Mouse (Mus musculus): ENCODE data around the gene Cx3cl1.

The Cx3cl1 gene

DNA sequence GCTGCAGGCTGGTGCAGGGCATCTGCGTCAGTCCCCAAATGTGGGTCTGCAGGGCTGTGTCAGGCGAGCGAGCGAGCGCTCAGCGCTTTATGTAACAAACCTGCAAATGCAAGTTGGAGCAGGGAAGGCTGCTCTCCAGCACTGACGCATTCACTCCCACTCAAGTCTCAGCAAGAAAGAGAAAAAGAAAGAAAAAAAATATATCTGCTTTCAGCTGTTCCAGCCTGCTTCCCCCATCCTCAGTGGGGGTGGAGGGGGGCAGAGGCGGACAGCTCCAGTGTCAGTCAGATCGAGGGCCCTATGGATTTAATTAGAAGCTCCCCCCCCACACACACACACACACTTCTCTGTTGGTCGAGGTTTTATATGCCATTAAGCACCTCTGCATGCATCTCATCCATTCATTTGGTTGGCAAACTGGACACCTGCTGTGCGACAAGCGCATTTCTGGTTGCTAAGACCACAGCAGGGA is 1.9 kb downstream of the Cx3cl1 start:
- no peak for DNase-seq (ENCODE audit: extremely low spot score, low spot score)

DNA sequence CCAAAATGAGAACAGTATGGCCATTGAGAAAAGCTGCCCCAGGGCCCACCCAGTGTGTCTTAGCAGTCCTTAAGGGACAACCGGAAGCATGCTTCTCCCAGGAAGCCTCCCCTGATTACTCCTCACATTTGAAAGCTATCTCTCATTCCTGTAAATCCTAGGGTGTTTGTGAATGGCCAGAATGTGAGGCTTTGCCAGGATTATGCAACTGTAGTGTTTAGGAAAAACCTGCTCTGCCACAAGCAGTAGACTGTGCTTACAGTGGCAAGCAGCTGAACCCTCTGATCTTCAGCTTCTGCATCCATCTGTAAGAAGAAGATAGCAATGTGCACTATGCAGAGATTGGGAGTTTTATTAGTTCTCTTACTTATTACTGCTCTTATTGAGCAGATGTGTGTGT is 2.8 kb downstream of the Cx3cl1 start:
- DNase-seq (ENCODE audit: extremely low spot score, low spot score), result no peak

DNA sequence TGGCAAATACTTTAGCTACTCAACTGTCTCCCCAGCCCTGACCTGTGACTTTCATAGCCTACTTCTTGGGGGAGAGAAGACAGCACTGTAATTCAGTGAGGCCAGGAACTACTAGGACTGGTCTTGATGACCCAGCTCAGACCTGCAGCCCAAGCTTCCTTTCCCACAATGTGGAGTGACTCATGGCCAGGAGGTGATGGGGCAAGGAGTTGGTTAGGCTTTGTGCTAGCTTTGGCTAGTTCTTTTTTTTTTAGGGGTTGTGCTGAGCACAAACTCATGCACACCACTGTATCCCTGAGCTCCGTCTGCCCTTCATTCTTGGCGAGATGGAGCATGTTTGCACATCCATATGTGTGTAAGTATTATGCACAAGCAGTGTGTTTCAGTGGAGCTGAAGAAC is 4.5 kb downstream of the Cx3cl1 start:
- DNase-seq (ENCODE audit: extremely low spot score, low spot score), result no peak

DNA sequence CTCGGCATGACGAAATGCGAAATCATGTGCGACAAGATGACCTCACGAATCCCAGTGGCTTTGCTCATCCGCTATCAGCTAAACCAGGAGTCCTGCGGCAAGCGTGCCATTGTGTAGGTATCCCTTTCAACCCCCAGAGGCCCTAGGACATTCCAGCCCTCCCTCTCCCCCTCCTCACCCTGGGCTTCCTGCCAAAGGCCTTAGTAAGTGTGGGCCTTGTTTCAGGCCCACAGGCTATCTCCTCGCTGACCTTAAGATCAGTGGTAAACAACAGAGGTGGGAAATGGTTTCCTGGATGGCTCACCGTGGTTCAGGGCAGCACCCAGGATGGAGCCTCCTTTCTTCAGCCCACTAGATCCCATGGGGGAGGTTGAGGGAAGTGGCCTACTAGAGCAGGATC is 6.2 kb downstream of the Cx3cl1 start:
- DNase-seq (ENCODE audit: extremely low spot score, low spot score), result no peak

DNA sequence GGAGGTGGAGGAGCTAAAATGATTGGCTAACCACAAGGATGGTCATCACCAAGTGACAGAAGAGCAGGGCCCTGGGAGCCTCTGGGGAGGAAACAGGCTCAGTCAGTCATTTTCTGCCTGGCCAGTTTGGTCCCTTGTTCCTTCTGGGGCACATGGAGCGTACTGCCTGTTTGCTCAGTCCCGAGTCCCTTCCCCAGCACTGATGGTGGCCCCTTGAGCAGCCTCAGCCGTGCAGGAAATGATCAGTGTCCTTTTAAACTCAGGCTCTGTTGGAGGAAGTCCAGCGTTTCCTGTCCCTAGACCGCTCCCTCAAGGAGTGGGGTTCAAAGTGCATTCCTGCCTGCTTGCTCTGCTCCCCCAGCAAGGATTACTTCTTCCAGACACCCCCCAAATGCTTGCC is 6.7 kb downstream of the Cx3cl1 start:
- DNase-seq (ENCODE audit: extremely low spot score, low spot score), result no peak

DNA sequence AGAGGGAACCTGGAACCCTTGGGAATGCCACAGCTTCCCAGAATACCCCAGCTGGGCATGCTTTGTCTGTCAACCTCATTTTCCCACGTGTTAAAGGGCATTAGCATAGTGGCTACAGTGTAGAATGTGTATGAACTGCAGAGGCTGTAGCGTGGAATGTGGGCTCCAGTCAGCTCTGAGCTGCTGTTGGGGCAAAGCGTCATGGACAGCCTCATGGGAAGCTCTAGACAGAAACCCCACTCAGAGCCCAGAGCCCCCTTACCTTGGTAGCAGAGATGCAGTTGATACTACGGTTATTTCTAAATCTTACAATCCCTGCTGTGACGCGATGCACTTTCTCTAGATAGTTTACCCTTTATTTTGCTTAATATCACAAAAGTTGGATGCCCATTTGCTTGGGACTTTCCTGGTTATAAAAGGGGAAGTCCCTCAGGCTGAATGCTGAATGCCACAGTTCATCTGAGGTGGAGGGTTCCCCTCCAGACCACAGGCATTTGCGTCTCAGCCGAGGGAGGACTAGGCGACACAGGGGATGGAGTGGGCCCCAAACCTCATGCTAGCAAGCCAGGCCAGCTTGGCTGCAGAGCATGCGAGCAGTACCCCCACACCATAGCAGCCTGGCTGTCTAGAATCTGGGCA is 7.2 kb downstream of the Cx3cl1 start:
- no peak for DNase-seq (ENCODE audit: extremely low spot score, low spot score)

DNA sequence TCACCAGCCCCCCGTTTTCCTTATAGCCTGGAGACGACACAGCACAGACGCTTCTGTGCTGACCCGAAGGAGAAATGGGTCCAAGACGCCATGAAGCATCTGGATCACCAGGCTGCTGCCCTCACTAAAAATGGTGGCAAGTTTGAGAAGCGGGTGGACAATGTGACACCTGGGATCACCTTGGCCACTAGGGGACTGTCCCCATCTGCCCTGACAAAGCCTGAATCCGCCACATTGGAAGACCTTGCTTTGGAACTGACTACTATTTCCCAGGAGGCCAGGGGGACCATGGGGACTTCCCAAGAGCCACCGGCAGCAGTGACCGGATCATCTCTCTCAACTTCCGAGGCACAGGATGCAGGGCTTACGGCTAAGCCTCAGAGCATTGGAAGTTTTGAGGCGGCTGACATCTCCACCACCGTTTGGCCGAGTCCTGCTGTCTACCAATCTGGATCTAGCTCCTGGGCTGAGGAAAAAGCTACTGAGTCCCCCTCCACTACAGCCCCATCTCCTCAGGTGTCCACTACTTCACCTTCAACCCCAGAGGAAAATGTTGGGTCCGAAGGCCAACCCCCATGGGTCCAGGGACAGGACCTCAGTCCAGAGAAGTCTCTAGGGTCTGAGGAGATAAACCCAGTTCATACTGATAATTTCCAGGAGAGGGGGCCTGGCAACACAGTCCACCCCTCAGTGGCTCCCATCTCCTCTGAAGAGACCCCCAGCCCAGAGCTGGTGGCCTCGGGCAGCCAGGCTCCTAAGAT is 7.9 kb downstream of the Cx3cl1 start:
- DNase-seq (ENCODE audit: extremely low spot score, low spot score), result no peak

DNA sequence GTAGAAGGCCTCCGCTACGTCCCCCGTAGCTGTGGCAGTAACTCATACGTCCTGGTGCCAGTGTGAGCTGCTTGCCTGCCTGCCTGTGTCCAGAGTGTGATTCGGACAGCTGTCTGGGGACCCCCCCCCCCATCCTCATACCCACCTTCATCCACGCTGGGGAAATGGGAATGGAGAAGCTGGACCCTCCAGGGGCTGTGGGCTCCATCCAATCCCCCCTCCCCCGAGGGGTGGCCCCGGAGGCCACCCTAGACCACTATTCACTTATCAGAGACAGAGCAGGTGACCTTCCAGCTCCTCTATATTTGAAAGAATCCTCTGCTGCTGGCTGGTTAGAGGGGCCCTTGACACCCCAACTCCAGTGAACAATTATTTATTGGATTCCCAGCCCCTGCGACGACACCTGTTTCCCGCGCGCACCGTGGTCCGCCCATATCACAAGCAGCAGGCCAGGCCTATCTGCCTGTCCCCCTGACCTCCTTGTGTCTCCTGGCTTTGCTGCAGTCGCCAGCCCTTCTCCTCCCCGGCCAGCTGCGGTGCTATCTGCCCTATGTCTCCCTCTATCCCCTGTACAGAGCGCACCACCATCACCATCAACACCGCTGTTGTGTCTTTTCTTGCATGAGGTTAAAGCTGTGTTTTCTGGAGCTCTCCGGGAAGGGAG is 8.8 kb downstream of the Cx3cl1 start:
- DNase-seq (ENCODE audit: extremely low spot score, low spot score), result no peak

DNA sequence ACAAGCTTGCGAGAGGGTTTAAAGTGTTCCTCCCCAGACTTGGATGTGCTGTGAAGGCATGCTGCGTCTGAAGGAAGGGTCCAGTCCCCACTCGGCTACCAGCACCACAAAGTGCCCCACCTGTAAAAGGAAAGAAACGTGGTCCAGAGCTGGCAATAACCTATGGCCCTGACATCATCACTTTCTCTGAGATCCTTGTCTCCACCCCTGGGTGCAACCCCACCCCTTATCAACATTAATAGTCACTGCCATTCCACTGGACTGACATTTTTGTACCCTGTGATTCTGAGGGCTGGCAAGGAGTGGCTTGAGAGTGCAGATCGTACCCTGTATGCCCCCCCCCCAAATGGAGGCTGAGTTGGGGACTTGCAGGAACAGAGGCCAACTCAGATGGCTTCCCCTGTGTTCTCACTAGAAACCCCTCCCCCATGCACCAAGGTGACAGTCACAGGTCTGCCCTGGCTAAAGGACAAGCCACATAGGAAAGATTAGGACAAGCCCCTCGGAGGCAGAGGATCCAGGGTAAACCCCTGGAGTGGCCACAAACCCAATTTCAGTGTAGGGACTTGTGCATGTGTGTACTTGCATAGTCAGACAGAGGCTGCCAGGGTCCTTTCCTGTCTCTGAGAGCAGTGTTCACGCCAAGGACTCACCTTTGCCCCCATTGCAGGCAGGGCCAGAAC is 9.5 kb downstream of the Cx3cl1 start:
- no peak for DNase-seq (ENCODE audit: extremely low spot score, low spot score)

DNA sequence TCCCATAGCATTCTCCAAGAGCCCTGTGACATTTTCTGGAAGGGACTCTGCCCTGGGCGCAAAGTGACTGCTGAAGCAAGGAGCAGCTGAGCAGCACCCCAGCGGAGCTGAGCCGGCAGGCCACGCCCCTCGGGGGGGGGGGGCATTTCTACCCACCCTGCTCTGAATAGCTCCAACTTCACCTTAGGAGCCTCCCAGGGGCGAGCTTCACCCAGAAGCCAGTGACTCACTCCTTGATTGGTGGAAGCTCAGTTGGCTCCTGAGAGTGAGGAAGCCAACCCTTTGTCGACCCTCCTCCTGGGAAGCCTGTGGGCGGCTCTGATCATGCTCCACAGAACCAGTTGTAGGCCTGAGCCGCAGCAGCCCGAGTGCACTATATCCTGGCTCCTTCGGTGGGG is 10.0 kb downstream of the Cx3cl1 start:
- peak; percentile 21 for DNase-seq (ENCODE audit: extremely low spot score, low spot score)

DNA sequence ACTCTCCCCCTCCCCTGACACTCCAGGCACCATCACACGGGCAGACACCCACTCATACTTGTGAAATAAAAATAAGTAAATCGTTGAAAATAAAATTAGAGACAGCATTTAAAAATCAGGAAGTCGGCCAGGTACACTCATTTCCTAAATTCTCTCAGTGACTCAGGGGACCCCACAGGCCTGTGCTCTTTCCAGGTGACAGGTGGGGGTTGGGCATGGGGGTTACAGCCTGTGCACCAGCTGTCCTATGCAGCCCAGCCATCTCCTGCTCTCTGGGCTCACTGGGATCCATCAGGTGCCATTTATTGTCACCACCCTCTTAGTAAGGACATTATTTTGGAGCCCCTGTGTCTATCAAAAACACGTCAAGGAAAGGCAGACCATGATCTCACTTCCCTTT is 12.1 kb downstream of the Cx3cl1 start:
- no peak for DNase-seq (ENCODE audit: extremely low spot score, low spot score)

DNA sequence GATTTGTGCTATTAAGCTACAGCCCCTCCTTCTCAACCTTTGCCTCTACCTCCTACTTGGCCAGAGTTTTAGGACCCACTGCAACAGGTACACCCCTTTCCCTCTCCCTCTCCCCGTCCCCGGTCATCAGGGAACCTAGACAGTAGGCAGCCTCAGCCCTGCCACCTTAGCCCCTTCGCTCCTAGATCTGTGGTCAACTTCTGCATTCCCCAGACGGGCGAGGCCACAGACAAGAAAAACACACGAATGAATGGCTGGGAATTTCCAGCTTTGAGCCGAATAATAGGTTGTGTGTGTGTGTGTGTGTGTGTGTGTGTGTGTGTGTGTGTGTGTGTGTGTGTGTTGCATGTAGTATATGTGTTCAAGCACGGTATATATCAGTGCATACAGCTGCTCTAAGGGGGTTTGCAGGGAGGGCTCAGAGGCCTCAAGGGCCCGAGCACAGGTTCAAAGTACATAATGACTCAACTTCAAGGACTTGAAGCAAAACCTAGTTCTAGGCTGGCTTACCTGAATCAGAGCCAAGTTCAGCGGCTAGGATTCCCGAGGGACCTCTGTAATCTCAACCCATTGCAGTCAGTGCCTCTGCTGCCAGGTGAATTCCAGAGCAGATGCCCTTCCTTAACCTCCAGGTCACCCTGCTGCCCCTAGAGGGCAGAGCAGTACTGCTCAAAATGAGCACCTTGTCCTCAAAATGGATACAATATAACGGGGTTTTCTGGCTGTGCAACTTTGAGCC is 13.6 kb downstream of the Cx3cl1 start:
- DNase-seq (ENCODE audit: extremely low spot score, low spot score), result no peak

DNA sequence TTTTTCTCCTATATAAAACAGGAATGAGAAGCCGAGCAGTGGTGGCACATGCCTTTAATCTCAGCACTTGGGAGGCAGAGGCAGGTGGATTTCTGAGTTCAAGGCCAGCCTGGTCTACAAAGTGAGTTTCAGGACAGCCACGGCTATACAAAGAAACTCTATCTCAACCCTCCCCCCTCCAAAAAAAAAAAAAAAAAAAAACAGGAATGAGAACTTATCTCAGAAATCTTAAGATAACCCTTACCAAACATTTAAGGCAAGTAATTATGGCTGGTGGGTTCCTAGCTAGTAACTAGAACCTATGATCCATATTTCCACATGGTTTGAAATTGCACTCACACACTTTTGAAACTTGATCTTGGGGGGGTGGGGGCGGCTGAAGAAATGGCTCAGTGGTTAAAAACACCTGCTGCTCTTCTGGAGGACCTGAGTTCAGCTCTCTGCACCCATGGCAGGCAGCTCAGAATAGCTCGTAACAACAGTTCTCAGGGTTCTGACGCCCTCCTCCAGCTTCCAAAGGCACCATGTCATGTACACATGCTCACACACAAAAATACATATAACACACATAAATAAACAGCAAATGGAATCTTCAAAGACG is 14.3 kb downstream of the Cx3cl1 start:
- DNase-seq (ENCODE audit: extremely low spot score, low spot score), result no peak

DNA sequence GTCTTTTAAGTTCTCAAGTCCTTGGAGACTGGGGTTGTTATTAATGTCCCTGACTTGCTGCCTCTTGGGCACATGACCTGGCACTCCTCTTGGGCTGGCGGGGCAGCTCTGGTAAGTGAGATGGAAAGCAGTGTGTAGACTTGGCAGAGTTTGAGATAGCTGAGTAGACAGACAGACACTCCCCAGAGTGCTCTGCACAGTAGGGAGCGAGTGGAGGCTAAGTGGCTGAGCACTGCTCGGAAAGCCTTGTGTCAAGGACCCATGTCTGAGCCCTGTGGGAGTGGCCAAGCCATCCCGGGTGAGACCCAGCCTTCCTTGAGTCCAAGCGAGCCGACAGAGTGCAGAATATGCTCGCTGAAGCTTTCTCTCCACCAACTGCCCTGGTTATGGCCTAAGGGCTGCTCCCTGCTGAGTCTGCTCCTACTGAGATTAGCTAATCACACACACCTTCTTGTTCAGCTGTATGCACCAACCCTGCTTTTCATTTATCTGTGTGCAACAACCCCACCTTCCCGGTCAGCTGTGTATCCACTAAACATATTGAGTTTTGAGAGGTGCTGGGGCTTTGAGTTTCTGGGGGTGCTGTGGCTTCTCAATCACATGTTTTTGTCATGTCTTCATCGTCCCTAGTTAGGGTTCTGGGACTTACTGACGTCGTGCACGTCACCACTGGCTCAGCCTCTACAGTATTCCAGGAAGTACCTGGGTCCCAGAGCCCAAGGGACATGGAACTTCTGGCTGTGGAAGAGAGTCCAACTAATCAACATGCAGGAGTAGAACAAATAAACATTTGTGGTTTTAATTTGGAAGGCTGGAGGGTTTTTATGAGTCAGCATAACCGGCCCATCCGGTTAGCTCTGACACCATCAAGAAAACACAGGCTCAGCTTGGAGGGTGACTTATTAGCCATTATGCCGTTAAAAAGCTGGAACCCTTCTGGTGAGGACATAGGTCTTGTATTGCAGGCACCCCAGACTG is 16.0 kb downstream of the Cx3cl1 start:
- no peak for DNase-seq (ENCODE audit: extremely low spot score, low spot score)

DNA sequence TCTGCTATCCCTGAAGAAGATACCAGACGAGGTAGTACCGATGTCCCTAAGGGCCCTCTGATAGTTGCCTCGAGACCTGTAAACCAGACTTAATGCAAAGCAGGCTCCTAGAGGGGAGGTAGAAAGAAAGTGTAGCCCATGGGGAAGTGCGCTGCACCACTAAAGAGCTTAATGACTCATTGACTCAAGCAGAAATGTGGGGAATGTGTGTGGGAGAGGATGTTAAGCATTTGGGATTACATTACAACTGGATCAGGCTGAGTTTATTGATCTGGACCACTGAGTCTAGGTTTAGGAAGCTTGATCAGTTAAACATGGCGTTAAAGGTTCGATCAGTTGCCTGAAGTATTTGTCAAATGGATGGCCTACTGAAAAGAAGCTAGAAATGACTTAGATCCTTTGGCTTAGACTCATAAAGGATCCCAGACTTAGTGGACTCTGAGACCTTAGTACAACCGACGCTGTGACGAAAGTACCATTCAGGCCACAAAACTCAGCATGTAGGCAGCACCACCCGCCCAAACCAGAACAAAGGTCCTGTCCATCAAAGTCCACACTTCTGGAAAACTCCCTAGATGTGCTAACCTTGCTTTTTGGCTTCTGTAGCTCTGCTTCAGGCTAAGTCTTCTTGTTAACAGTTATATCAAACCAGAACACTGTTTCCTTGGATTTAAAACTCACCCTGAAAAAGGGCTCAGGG is 17.6 kb downstream of the Cx3cl1 start:
- no peak for DNase-seq (ENCODE audit: extremely low spot score, low spot score)

DNA sequence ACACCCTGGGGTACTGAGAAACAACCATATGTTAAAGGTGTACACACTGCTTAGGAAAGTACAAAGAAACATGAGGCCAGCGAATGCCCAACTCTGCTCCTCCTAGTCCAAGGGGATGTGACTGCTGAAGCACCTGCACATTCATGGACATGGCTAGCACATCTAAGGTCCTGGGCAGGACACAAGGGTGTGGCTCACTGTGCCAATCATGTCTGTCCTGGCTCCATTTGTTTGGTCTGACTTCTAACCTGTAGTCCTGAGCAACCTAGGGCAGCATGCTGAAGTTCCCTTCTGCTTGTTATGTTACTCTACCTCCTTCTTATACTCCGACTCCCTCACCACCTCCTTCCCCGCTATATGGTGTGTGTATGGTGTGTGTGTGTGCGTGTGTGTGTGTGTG is 22.6 kb downstream of the Cx3cl1 start:
- no peak for DNase-seq (ENCODE audit: extremely low spot score, low spot score)

DNA sequence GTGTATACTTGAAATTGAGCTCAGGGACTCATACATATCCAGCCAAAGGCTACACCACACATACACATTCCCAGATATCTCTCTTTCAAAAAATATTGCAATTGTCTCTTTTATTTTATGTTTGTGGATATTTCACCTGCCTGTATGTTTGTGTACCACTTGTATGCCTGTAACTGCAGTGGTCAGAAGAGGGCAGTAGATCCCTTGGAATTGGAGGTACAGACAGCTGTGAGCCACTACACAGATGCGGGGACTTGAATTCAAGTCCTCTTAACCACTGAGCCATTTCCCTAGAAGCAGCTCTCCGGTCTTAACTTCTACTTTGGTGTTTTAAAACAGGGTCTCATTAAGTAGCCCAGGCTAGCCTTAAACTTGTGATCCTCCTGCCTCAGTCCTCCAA is 23.0 kb downstream of the Cx3cl1 start:
- DNase-seq (ENCODE audit: extremely low spot score, low spot score), result no peak

DNA sequence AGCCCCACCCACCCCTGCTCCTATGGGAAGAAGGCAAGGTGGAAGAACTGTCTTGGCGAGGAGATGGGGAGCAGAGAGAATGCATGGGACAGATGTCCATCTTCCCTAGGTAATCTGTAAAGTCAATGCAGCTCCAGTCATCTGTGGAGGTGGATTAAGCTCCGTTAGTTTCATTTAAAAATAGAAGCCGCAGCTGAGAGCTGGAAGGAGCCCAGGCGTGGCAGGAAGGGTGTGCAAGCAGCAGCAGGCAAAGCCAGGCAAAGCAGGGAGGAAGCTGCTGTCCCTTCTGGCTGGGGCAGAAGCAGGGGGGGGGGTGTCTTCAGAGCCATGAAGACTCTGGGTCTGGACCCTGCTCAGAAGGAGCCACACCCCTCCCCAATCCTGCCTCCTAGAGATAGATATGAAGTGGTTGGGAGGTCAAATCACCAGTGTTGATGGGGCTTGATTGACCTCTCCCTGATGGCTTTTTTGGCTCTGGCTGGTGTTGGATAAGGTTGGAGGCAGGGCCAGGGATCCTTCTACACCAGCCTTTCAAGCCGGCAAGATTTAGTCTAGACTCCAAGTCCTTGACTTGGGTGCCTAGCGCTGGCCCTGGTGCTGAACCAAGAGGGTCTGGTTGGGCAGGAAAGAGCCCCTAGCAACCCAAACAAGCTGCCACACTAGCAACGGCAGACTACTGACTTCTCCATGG is 28.6 kb downstream of the Cx3cl1 start:
- DNase-seq (ENCODE audit: extremely low spot score, low spot score), result peak; percentile 39

All from neural tube, embryonic 10.5 days (tissue).